Mouse (Mus musculus): ENCODE measurements around the gene Fut11. TPM values are rescaled to one million over a fixed set of nuclear protein-coding genes. Genes with fewer than 3 reads are reported as not detected.

Gene Fut11
- polyA plus RNA-seq (2014; fragmentation: Nextera tagmentation; extraction: Ambion mirVana): 29.2 and 30.2 TPM in 2 replicates

DNA sequence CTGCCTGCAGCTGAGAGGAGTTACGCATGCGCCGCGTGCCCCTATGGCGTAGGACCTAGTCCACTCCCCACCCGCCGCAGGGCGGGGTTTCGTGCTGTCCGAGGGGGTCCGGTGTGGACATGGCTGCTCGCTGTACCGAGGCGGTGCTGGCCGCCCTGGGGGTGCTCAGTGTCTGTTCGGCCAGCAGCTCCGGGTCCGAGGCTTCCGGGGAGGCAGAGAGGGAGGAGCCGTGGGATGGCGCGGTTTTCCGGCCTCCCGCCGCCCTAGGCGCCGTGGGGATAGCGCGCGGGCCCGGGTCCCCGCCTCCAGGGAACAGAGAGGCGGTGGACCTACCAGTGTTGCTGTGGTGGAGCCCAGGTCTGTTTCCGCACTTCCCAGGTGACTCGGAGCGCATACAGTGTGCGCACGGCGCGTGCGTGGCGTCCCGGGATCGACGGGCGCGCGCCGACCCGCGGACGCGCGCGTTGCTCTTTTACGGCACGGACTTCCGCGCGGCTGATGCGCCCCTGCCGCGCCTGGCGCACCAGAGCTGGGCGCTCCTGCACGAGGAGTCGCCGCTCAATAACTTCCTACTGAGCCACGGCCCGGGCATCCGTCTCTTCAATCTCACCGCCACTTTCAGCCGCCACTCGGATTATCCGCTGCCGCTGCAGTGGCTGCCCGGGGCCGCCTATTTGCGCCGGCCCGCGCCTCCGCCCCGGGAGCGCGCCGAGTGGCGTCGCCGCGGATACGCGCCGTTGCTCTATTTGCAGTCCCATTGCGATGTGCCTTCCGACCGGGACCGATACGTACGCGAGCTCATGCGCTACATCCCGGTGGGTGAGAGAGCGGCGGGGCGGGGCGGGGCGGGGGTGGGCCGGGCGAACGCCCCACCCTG, at the start of gene Fut11:
Gene Fut11, plus strand, starts transcription at position 85 of the 877 bp plus-strand sequence.
- H3K4me2 ChIP-seq: peak within 1 kb of the TSS; percentile 76
- peak within 1 kb of the TSS; percentile 90 for H3K9ac ChIP-seq
- no peak for TF ChIP-seq CTCF (IDR thresholded peaks at IDR 0.05; ENCODE audit: low read depth)
- peak within 1 kb of the TSS; percentile 97 for H3K27ac ChIP-seq (ENCODE audit: low read depth)
- peaks cover 10% of the 10 kb centered on the region; the same call in 1 of the 2 replicates for H3K4me1 ChIP-seq (ENCODE audit: insufficient read depth)
- under 1% methylated on average over 109 of the region's 111 CpGs for WGBS
- H3K4me3 ChIP-seq (ENCODE audit: low read depth, low read length): peak within 1 kb of the TSS; percentile 83
- peaks cover 59% of the 10 kb centered on the region for H3K36me3 ChIP-seq (ENCODE audit: insufficient read depth)
- no peaks in the 10 kb centered on the region for H3K9me3 ChIP-seq (ENCODE audit: low read depth, low read length)
- peak; percentile 96 for DNase-seq
- no peaks in the 10 kb centered on the region for H3K27me3 ChIP-seq (ENCODE audit: insufficient read depth, low read length)
- peak; percentile 95 for ATAC-seq (ENCODE audit: insufficient read depth)

DNA sequence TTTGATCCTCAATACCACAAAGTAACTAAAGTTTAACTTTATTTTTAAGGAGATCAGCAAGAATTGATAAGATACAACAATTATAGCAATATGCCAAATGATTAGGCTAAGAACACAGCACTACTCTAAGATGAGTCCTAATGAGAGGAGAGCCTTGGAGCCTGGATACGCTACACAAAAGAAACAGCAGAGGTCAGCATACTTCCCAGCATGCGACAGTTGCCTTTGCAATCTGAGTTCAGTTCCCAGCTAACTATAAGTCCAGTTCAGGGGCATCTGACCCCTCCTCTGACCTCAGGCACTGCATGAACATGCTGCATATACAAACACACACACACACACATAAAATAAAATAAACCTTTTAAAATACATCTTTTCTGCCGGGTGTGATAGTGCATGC, 49.2 kb upstream of the Fut11 start:
- peak; percentile 41 for TF ChIP-seq CTCF (IDR thresholded peaks at IDR 0.05; ENCODE audit: low read depth)
- Histone ChIP-seq H3K4me1 (ENCODE audit: insufficient read depth) (0 out of 2 replicates have a peak, but pooled peaks cover 2% of the 10 kb centered on the region), H3K4me2 (no peak overlapping the region), H3K9ac (no peak overlapping the region), H3K27me3 (ENCODE audit: insufficient read depth, low read length) (no peaks in the 10 kb centered on the region), H3K36me3 (ENCODE audit: insufficient read depth) (no peaks in the 10 kb centered on the region), H3K27ac (ENCODE audit: low read depth) (no peak overlapping the region), H3K4me3 (ENCODE audit: low read depth, low read length) (no peak overlapping the region), H3K9me3 (ENCODE audit: low read depth, low read length) (no peaks in the 10 kb centered on the region)
- 29% methylated on average over 3 of the region's 3 CpGs for WGBS
- peak; percentile 35 for DNase-seq
- ATAC-seq (ENCODE audit: insufficient read depth): no peak

DNA sequence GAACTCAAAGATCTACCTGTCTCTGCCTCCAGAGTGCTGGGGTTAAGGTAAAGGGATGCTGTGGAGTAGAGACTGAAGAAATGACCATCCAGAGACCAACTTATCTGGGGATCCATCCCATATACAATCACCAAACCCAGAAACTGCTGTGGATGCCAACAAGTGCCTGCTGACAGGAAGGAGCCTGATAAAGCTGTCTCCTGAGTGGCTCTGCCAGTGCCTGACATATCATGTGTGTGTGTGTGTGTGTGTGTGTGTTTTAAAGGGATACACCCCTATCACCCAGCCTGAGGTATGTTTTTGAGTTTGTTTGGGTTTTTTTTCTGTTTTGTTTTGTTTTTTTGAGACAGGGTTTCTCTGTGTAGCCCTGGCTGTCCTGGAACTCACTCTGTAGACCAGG, 48.4 kb upstream of the Fut11 start:
- no peaks in the 10 kb centered on the region for H3K27me3 ChIP-seq (ENCODE audit: insufficient read depth, low read length)
- H3K4me3 ChIP-seq (ENCODE audit: low read depth, low read length): no peak overlapping the region
- no peak for TF ChIP-seq CTCF (IDR thresholded peaks at IDR 0.05; ENCODE audit: low read depth)
- no peak overlapping the region for H3K4me2 ChIP-seq
- no peak for ATAC-seq (ENCODE audit: insufficient read depth)
- no peak for DNase-seq
- H3K9me3 ChIP-seq (ENCODE audit: low read depth, low read length): no peaks in the 10 kb centered on the region
- H3K4me1 ChIP-seq (ENCODE audit: insufficient read depth): 0 out of 2 replicates have a peak, but pooled peaks cover 2% of the 10 kb centered on the region
- no peak overlapping the region for H3K9ac ChIP-seq
- H3K27ac ChIP-seq (ENCODE audit: low read depth): no peak overlapping the region
- no peaks in the 10 kb centered on the region for H3K36me3 ChIP-seq (ENCODE audit: insufficient read depth)

DNA sequence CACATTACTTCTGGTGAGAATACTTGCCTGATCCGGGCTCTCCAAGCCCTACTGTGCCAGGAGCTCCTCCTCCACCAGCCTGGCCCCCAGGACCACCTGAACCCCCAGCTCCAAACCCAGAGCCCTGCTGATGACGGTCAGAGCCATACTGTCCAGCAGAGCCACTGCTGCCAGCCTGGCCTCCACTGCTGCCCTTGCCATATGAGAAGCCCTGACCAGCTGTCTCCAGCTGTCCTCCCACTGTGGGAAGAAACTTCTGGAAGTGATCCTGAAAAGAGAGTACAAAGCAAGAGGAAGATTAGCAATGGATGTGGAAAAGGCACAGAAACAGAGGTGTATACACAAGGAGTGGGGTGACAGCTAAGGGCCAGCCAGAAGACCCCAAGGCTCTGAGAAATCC, 43.8 kb upstream of the Fut11 start:
- H3K36me3 ChIP-seq (ENCODE audit: insufficient read depth): no peaks in the 10 kb centered on the region
- no peaks in the 10 kb centered on the region for H3K9me3 ChIP-seq (ENCODE audit: low read depth, low read length)
- H3K4me2 ChIP-seq: no peak overlapping the region
- ATAC-seq (ENCODE audit: insufficient read depth) (no peak), DNase-seq (no peak)
- WGBS: 81% methylated on average over 2 of the region's 2 CpGs
- H3K4me1 ChIP-seq (ENCODE audit: insufficient read depth): no peaks in the 10 kb centered on the region
- H3K27me3 ChIP-seq (ENCODE audit: insufficient read depth, low read length): no peaks in the 10 kb centered on the region
- H3K4me3 ChIP-seq (ENCODE audit: low read depth, low read length): no peak overlapping the region
- H3K9ac ChIP-seq: no peak overlapping the region
- no peak overlapping the region for H3K27ac ChIP-seq (ENCODE audit: low read depth)
- no peak for TF ChIP-seq CTCF (IDR thresholded peaks at IDR 0.05; ENCODE audit: low read depth)

DNA sequence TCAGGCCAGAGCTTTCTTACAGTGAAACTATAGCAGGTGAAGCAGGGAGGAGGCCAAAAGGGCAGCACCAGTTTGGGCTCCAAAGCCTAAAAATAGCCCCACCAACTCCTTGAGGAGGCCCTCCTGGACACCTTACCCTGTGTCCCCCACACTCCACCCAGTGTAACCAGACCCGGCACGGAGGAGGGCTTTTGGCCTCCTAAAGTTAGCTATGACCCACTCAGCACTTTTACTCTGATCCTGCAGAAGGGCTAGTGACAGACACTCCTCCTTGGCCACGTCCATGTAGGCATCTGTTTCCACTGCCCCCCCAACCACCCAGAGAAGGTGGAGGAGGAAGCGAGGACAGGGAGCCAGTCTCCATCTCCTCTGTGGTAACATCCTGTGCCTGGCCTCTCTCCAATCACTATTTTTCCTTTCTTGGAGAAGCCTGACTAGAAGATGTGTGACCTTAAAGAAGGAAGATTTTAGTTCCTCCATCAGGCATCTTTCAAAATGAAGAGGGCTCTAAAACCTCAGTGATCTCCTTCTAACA, 43.0 kb upstream of the Fut11 start:
- no peak overlapping the region for H3K9ac ChIP-seq
- no peak overlapping the region for H3K27ac ChIP-seq (ENCODE audit: low read depth)
- no peaks in the 10 kb centered on the region for H3K4me1 ChIP-seq (ENCODE audit: insufficient read depth)
- 49% methylated on average over 4 of the region's 4 CpGs for WGBS
- ATAC-seq (ENCODE audit: insufficient read depth) (no peak), DNase-seq (no peak)
- no peaks in the 10 kb centered on the region for H3K27me3 ChIP-seq (ENCODE audit: insufficient read depth, low read length)
- no peaks in the 10 kb centered on the region for H3K36me3 ChIP-seq (ENCODE audit: insufficient read depth)
- H3K9me3 ChIP-seq (ENCODE audit: low read depth, low read length): no peaks in the 10 kb centered on the region
- TF ChIP-seq CTCF (IDR thresholded peaks at IDR 0.05; ENCODE audit: low read depth): no peak
- no peak overlapping the region for H3K4me2 ChIP-seq
- H3K4me3 ChIP-seq (ENCODE audit: low read depth, low read length): no peak overlapping the region

DNA sequence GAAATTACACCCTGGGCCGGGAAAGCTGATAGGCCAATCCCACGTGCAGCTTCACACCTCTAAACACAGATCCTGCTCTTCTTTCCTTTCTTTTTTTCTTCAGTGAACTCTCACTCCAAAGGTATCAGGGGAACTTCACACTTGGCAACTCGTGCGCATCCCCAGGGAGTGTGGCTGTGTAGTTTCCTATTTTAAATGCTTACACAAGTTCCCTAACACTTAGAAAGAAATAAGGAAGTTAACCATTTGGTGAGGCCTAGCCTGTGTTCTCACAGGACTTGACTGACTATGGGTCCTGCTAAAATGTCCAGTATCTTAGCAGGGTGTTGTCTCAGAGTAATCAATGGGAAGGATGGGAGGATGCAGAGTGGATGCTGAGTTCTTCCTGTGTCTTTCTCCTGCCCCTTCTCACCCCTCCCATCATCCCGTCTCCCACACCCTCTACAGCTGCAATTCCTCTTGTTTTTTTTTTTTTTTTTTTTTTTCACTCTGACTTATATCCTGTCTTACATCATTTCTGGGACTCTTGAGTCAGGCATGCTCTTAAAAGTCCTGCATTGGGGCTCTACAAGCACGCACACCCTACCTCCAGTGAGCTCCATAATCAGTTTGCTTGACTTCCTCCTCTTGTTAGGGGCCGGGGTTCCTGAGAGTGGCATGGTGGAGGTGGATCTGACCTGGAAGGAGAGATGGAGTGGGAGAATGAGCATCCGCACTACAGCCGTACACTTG, 39.9 kb upstream of the Fut11 start:
- no peaks in the 10 kb centered on the region for H3K9me3 ChIP-seq (ENCODE audit: low read depth, low read length)
- no peak overlapping the region for H3K9ac ChIP-seq
- H3K4me1 ChIP-seq (ENCODE audit: insufficient read depth): no peaks in the 10 kb centered on the region
- TF ChIP-seq CTCF (IDR thresholded peaks at IDR 0.05; ENCODE audit: low read depth): no peak
- no peak overlapping the region for H3K27ac ChIP-seq (ENCODE audit: low read depth)
- H3K27me3 ChIP-seq (ENCODE audit: insufficient read depth, low read length): no peaks in the 10 kb centered on the region
- DNase-seq: no peak
- WGBS: 68% methylated on average over 9 of the region's 9 CpGs
- H3K4me3 ChIP-seq (ENCODE audit: low read depth, low read length): no peak overlapping the region
- H3K4me2 ChIP-seq: no peak overlapping the region
- H3K36me3 ChIP-seq (ENCODE audit: insufficient read depth): no peaks in the 10 kb centered on the region
- no peak for ATAC-seq (ENCODE audit: insufficient read depth)

DNA sequence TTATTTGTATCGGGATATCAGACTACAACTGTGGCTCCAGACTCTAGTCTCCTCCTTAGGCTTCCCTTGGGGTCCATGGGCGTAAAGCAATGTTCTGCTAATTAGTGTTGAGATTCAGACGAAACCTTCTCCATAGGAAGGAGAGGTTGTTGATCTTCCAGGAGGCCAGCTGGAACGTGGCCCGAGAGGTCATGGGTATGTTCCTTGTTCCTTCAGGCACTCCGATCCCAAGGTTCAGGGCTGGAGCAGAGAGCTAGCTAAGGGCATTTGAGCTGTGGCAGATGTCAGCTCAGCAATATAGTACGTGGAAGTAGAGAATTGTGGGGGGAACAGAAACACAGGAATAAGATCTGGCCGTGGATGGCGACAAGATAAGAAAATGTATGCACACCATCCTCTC, 39.0 kb upstream of the Fut11 start:
- no peak overlapping the region for H3K9ac ChIP-seq

More for the DNA sequence above, 39.0 kb upstream of the Fut11 start:
- no peak for DNase-seq
- no peak overlapping the region for H3K27ac ChIP-seq (ENCODE audit: low read depth)
- H3K36me3 ChIP-seq (ENCODE audit: insufficient read depth): no peaks in the 10 kb centered on the region
- no peaks in the 10 kb centered on the region for H3K9me3 ChIP-seq (ENCODE audit: low read depth, low read length)
- no peaks in the 10 kb centered on the region for H3K4me1 ChIP-seq (ENCODE audit: insufficient read depth)
- H3K4me2 ChIP-seq: no peak overlapping the region
- no peak overlapping the region for H3K4me3 ChIP-seq (ENCODE audit: low read depth, low read length)
- 68% methylated on average over 9 of the region's 9 CpGs for WGBS
- no peaks in the 10 kb centered on the region for H3K27me3 ChIP-seq (ENCODE audit: insufficient read depth, low read length)
- no peak for TF ChIP-seq CTCF (IDR thresholded peaks at IDR 0.05; ENCODE audit: low read depth)
- ATAC-seq (ENCODE audit: insufficient read depth): no peak
